Mouse (Mus musculus) common myeloid progenitor, adult 5-6 weeks (primary cell): Measurements from ENCODE around the gene Cpne9. TPM values are rescaled to one million over a fixed set of nuclear protein-coding genes. Genes with fewer than 3 reads are reported as not detected.
A peak's percentile ranks its signal among the peaks of the same experiment; 100 is the strongest.

Experiments used
- ATAC-seq: replicated peaks from 2 replicates; pipeline ENCODE4 v1.8.0; 2016; ENCODE audit warnings: low read depth, mild to moderate bottlenecking, moderate TSS enrichment, inconsistent platforms; ENCODE audit not compliant: poor library complexity, severe bottlenecking
- total RNA-seq: library from RNA; stranded (forward); fragments of 200-1000, 187-1606 nt; gene quantifications from 2 replicates; pipeline ENCODE4 v1.2.3, GENCODE M21; 2017

Cpne9 gene
- total RNA-seq, 1 experiment from 2014 or later, result 0.05 TPM

DNA sequence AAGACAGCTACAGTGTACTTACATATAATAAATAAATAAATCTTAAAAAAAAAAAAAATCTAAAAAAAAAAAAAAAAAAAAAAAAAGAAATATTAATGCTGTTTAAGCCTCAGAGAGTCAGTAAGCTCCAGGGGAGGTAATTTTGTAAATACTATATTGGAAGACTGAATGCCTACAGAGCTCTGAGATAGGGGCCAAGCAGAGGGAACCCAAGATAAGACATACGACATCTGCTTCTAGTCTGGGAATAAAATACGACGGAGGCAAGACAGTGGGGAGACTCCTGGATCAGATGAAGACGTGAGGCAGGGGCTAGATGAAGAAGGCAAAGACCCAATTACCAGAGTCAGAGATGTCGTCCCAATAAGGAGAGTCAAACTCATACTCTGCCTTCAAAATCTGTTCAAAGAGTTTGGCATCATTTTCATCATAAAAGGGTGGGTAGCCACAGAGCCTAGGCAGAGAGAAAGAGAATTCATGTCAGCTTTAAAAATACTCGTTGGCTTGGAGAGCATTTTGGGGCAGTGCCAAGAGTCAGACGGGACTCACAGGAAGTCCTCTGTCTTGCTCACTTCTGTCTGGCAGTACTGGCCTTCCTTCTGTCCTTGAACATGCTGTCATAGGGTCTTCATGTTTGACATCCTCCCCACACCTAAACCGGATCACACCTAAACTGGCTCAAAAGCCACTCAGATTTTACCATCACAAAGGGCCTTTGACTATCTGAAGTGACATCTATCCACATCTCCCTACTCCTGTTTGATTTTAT, 54.9 kb downstream of the Cpne9 start:
- ATAC-seq, result 0 out of 2 replicates have a peak, but pooled peaks have one; percentile 13

DNA sequence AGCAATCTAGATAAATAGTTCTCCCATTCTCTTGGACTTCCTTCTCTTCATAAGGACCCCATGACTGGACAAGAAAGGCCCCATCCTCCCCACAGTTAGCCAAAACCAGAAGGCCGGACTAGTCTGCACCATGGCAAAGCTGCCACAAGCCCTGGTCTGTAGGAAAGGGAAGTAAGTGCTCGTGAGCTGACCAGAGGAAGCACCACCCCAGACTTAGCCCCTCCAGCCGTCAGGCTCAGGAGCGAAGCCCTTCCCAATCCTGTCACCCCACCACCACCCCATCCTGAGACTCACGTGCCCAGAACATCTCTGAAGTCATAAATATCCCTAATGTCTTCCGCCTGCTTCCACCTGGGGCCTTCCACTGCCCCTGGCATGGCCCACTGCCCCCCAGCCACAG, 59.5 kb downstream of the Cpne9 start:
- peak; percentile 48 for ATAC-seq

DNA sequence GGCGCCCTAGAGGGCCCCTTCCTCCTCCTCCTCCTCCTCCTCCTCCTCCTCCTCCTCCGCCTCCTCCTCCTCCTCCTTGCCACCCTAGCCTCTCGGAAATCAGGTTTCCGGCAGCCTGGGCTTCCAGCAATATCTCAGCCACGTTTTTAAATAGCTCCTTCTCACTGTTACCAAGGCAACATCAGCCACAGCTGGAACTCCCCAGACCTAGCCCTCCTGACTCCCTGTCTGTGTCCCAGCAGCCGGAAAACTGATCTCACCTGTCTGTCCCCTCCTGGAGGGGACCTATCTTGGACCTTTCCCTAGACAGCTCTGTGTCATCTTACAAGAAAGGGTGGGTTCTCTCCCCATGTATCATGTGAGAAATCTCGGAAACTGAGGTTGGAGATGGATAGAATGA, 60.2 kb downstream of the Cpne9 start:
- 0 out of 2 replicates have a peak, but pooled peaks have one; percentile 19 for ATAC-seq

DNA sequence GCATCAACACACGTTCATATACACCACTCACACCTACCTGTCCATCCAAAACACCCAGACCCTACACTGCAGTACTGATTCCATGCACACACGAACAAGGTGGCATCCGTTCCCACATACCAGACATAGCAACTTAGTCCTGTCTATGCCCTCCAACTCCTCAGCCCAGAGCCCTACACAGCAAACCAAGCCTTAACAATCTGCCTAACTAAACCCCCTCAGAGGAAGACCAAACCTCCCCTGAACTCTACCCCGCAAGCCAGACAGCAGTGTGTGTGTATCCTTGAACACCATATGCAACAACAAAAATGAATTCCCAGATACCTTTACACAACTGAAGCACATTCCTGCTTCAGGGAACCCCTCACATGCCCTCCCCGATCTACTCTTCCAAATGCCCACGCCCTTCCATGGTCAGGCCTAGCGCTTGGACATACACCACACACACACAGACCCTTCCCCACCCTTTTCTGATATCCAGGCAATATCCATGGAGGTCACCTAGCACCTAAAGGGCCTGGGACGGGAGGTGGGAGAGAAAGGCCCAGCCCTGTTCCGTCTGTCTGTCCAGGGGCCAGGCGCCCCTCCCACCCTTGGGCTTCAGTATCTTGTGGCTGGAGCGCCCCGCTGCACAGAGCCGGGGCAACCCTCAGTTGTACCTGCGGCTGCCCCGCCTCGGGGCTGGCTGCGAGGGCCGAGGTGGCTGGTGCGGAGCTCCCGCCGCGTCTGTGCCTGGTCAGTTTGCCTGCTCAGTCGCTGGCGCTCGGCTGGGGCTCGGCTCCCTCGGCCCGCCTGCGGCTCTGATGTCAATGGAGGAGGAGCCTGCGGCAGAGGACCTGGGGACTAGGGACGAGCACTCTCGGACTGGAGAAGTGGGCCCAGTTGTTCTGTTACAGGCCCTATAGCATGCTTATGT, 61.3 kb downstream of the Cpne9 start, which contains the start of gene Camk1:
Gene Camk1 (minus strand): TSS at position 808 of the 916 bp plus-strand sequence.
- ATAC-seq, result peak; percentile 83

DNA sequence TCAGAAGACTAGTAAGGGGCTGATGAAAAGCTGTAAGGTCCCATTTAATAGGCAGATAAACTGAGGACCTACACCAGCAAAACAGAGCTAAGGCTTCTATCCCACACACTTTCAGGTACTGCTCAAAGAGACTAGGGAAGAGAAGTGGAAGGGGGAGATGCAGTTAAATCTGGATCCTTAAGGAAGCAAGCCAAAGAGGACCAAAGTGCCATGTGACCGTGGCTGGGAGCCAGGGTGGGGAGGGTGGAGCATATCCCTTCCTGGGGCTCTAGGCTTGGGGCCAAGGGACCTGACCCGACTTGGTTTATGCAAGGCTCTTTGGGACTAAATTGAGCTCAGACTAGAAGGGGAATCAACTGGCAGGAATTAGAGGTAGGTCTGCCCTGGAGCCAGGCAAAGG, 62.2 kb downstream of the Cpne9 start:
- no peak for ATAC-seq

DNA sequence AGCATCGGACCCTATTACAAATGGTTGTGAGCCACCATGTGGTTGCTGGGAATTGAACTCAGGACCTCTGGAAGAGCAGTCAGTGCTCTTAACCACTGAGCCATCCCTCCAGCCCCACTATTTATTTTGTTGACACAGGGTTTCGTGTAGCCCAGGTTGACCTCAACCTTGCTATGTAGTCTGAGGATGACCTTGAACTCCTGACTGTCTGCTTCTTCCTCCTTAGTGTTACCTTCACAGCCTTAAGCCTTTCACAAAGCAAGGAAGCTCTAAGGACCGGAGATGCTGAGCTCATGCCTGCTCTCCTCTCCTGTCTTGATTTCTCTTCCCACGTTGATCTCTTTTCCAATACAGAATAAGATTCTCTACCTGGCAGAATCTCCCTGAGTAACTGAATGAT, 64.8 kb downstream of the Cpne9 start:
- no peak for ATAC-seq

DNA sequence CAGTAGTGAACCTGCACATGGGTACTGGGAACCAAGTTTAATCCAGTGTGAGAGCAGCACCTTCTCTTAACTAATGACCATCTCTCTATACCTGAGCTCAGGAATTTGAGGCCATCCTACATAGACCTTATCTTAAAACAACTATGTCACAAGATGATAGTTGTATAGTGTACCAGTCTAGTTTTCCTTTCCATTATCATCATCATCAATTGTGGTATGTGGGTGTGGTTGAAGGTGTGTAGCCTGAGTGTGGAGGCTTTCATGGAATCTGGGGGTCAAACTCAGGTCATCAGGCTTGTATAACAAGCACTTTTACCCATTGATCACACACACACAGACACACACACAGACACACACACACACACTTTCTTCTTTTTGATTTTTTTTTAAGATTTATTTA, 68.4 kb downstream of the Cpne9 start:
- ATAC-seq, result no peak

DNA sequence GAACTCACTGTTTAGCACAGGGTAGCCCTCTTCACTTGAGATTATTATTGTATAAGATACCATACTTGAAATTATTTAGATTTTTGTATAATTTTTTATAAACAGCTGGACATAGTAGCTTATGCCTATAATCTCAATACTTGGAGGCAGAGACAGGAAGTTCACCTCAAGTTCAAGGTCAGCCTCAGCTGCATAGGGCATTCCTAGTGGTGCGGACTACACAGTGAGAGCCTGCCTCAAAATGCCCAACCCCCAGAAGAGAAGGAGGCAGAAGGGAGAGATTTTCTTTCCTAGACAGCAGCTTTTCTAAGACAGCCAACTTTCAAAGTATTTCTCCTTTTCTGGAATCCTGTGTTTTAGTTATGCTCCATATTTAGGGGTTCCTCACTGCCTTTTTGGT, 69.1 kb downstream of the Cpne9 start:
- no peak for ATAC-seq

DNA sequence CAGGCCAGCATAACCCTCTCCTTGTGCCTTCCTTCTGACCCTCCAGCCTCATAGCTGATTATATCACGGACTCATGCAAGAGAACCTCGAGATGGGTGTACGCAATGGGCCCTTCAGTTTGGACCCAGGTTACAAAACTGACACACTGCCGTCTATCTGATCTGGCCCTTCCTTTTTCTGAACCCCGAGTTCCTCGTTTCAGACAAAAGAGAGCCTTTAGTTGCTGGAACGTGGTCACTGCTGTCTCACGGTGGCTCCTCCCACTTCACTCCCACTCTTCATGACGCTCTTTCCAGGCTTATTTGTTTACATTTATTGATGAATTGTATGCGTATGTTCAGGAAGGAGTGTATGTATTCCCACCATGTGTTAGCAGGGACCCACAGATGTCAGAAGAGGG, 69.5 kb downstream of the Cpne9 start:
- peak; percentile 84 for ATAC-seq

DNA sequence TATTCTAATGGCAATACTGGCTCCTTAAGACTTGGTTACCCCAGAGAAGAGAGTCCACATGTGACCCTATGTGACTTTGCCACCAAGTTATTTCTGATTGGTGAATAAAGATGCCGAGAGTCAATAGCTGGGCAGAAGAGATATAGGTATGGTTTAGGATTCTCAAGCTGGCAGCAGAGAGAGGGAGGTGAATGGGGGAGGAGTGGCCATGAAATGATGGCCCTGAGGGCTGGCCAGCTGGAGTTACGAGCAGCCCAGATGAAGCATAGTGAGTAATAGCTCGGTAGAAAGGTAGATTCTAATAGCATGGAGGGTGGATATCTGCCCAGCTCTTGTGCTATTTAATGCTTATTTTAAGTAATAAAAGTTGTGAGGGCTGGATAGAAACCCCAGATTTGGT, 70.7 kb downstream of the Cpne9 start:
- no peak for ATAC-seq

DNA sequence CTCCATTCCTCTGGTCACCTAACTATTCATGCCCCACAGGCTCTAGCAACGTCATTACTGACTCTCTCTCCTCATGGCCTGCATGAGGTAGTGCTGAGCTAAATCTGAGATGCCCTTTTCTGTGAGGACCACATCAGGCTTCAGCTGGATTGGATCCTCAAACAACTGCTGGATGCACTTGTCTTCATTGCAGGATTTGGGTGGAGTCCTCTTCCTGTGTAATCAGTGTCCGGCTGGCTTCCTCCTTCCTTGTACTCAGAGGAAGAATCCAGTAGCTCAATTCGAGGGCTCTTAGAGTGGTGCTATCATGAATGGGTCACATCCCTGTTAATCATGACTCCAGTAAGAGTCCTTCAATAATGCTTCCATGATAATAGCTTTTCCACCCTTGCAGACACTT, 71.6 kb downstream of the Cpne9 start:
- no peak for ATAC-seq

Other genes with a start within 250 kb of the Cpne9 start
- gene Thumpd3, start 236.1 kb upstream of the Cpne9 start, total RNA-seq, result 94.2 and 98.8 TPM in 2 replicates
- gene Setd5, start 204.9 kb upstream of the Cpne9 start, total RNA-seq, result 71.5 and 92.1 TPM in 2 replicates
- gene Lhfpl4, start 86.9 kb upstream of the Cpne9 start, total RNA-seq, result not detected in 2 replicates
- gene Mtmr14, start 44.5 kb upstream of the Cpne9 start, total RNA-seq, result 20.5 and 35.4 TPM in 2 replicates
- 27.5 and 35.7 TPM in 2 replicates for gene Brpf1, start 24.8 kb downstream of the Cpne9 start, total RNA-seq
- gene Ogg1, start 44.7 kb downstream of the Cpne9 start, total RNA-seq, result 10.2 and 11.7 TPM in 2 replicates
- gene Camk1, start 61.7 kb downstream of the Cpne9 start, total RNA-seq, result 29.9 and 41.3 TPM in 2 replicates
- gene Tada3, start 95.6 kb downstream of the Cpne9 start, total RNA-seq, result 20.7 and 33.1 TPM in 2 replicates
- 175 and 193 TPM in 2 replicates for gene Arpc4, start 95.8 kb downstream of the Cpne9 start, total RNA-seq
- 0.78 and 1.4 TPM in 2 replicates for gene Ttll3, start 107.0 kb downstream of the Cpne9 start, total RNA-seq
- gene Rpusd3, start 137.0 kb downstream of the Cpne9 start, total RNA-seq, result 5.5 and 9.0 TPM in 2 replicates
- not detected in 2 replicates for gene Cidec, start 153.5 kb downstream of the Cpne9 start, total RNA-seq
- gene Jagn1, start 160.3 kb downstream of the Cpne9 start, total RNA-seq, result 28.6 and 32.7 TPM in 2 replicates
- 1.6 and 2.6 TPM in 2 replicates for gene Il17re, start 176.2 kb downstream of the Cpne9 start, total RNA-seq
- gene Il17rc, start 189.1 kb downstream of the Cpne9 start, total RNA-seq, result 0.09 and 0.44 TPM in 2 replicates
- 4.1 and 9.4 TPM in 2 replicates for gene Creld1, start 201.0 kb downstream of the Cpne9 start, total RNA-seq
- gene Prrt3, start 219.6 kb downstream of the Cpne9 start, total RNA-seq, result not detected in 2 replicates
- gene Emc3, start 249.3 kb downstream of the Cpne9 start, total RNA-seq, result 31.3 and 40.9 TPM in 2 replicates
- 21.1 and 31.8 TPM in 2 replicates for gene Fancd2, start 249.4 kb downstream of the Cpne9 start, total RNA-seq